Mouse (Mus musculus) midbrain, embryonic 11.5 days (tissue): Measurements from ENCODE around the gene Hsd17b1. TPM values are rescaled to one million over a fixed set of nuclear protein-coding genes. Genes with fewer than 3 reads are reported as not detected.

Experiments used
- ATAC-seq: fragments of 200-750 bp; cut with Nextera tagmentation; 2 replicates; pipeline ENCODE4 v1.8.0; 2017; ENCODE audit warnings: moderate TSS enrichment, moderate library complexity; ENCODE audit not compliant: low FRiP score
- DNase-seq: peaks from one replicate; pipeline ENCODE4 v3.0.0; 2015; ENCODE audit warnings: low spot score; ENCODE audit errors: missing footprints
- H3K27ac ChIP-seq: fragments of 300-500 bp; sonication (generic); 2 replicates; pipeline ENCODE4 v1.5.1; 2014; ENCODE audit warnings: low read depth, low read length
- H3K27me3 ChIP-seq: fragments of 300-500 bp; sonication (generic); 2 replicates; pipeline ENCODE4 v1.6.1; 2014; ENCODE audit warnings: mild to moderate bottlenecking, low read length, moderate library complexity, mixed read lengths; ENCODE audit not compliant: control insufficient read depth, insufficient read depth
- H3K36me3 ChIP-seq: fragments of 300-500 bp; sonication (generic); 2 replicates; pipeline ENCODE4 v1.6.1; 2014; ENCODE audit warnings: mild to moderate bottlenecking, low read length, moderate library complexity, mixed read lengths; ENCODE audit not compliant: control insufficient read depth, insufficient read depth
- H3K4me1 ChIP-seq: fragments of 300-500 bp; sonication (generic); 2 replicates; pipeline ENCODE4 v1.6.1; 2014; ENCODE audit warnings: low read length; ENCODE audit not compliant: control insufficient read depth, insufficient read depth
- H3K4me2 ChIP-seq: fragments of 300-500 bp; sonication (generic); 2 replicates; pipeline ENCODE4 v1.6.1; 2014; ENCODE audit warnings: mild to moderate bottlenecking, moderate library complexity
- H3K4me3 ChIP-seq: fragments of 300-500 bp; sonication (generic); 2 replicates; pipeline ENCODE4 v1.5.1; 2014; ENCODE audit warnings: low read depth, low read length
- H3K9ac ChIP-seq: fragments of 300-500 bp; sonication (generic); 2 replicates; pipeline ENCODE4 v1.6.1; 2014; ENCODE audit warnings: low read length
- H3K9me3 ChIP-seq: fragments of 300-500 bp; sonication (generic); 2 replicates; pipeline ENCODE4 v1.6.1; 2016; ENCODE audit warnings: low read length; ENCODE audit not compliant: control insufficient read depth
- WGBS: fragments of 180-500 bp; shearing (Covaris S2); extraction: QIAGEN DNeasy Blood & Tissue Kit; methylation state at CpG from one replicate; pipeline ENCODE4 v1.1.7; 2014; 5-methylcytosine and 5-hydroxymethylcytosine counted together
- polyA plus RNA-seq: library from polyadenylated mRNA; unstranded; fragments of >200 nt; fragmentation: Nextera tagmentation; extraction: Ambion mirVana; gene quantifications from 2 replicates; pipeline ENCODE4 v1.2.1, GENCODE M21; 2014

The Hsd17b1 gene
- polyA plus RNA-seq, 1 experiment from 2014 or later, result 0.10 TPM

DNA sequence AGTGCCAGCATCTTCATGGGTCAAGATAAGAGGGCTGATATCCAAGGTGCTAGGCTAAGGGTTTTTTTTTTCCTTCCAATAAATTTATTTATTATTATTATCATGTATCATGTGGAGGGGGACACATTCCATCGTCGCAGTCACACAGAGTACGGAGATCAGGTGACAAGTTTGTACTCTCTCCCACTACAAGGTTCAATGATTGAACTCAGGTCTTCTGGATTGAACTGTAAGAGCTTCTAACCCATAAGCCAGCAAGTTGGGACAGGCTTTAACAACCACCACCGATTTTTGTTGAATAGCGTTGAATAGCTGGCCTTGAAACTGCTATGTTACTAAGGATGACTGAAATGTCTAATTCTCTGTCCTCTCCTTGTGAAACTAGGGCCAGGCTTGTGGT lies 2.2 kb downstream of the Hsd17b1 start:
- H3K27me3 ChIP-seq, result peaks cover 50% of the 10 kb centered on the region
- H3K36me3 ChIP-seq, result no peaks in the 10 kb centered on the region
- H3K9ac ChIP-seq, result no peak overlapping the region
- no peak overlapping the region for H3K4me3 ChIP-seq
- H3K4me1 ChIP-seq, result peaks cover 8% of the 10 kb centered on the region
- no peak overlapping the region for H3K27ac ChIP-seq
- 58% methylated on average over 5 of the region's 5 CpGs for WGBS
- no peak for DNase-seq
- H3K4me2 ChIP-seq, result no peak overlapping the region
- ATAC-seq, result no peak
- H3K9me3 ChIP-seq, result no peaks in the 10 kb centered on the region

DNA sequence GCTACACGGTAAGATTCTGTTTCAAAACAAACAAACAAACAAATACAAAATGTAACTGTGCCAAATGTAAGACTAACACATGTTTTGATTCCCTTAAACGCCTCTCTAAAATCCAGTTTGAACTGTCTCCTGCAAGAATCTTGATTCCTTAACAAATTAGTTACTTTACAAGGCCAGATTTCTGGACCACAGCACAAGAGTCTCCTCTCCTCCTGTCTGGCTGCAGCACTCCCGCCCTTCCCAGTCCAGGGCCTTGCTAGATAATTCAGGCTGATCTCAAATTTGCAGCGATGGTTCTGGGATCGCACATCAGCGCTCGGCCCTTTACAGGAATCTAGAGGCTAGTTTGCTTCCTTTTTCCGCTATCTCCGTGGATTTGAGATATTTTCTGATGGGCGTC lies 3.4 kb downstream of the Hsd17b1 start:
- Histone ChIP-seq H3K27me3 (peaks cover 47% of the 10 kb centered on the region), H3K36me3 (no peaks in the 10 kb centered on the region), H3K4me1 (peaks cover 14% of the 10 kb centered on the region), H3K9ac (peak overlapping the region; percentile 91), H3K27ac (peak overlapping the region; percentile 33; the same call in 1 of the 2 replicates), H3K4me3 (peak overlapping the region; percentile 86), H3K9me3 (no peaks in the 10 kb centered on the region), H3K4me2 (peak overlapping the region; percentile 97)
- DNase-seq (no peak), ATAC-seq (no peak)
- WGBS, result 5% methylated on average over 10 of the region's 10 CpGs

DNA sequence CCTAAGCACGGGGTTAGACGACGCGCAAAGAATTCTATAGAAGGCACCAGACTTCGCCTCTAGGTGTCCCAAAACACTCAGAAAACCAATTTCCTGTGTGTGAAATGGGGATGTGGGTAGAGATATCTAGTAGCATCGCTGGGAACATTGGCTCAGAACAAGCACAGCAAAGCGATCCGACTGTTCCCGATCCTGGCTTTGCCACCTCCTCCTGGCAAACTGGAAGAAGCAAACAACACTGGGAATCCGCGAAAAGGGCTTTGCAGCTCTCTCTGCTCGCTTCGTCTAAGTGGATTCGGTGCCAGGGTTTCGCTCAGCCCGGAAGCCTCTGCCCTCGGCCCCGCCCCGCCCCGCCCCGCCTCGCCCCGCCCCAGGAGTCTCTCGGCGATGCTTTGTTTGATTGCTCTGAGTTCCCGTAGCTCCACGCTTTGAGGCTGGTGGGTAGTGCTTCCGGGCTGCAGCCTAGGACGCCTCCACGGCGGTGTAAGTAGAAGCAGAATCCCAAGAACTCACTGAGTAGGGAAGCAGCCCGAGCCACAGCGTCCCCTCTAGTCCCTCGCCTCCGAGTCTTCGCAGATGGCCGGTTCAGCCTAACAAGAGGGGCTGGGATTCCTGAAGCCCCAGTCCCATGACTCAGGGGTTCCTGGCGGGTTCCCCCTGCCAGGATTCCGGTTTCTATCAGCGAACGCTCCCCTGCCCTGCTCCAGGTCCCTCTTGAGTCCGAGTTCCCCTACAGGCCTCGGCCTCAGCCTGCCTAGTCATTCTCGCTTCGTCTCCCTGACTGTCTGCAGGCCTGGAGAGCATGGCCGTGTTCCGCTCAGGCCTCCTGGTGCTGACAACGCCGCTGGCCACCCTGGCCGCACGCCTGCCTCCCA lies 4.2 kb downstream of the Hsd17b1 start, which contains the start of gene Coasy:
Gene Coasy, plus strand, starts transcription at position 358 of the 875 bp plus-strand sequence.
- peaks cover 41% of the 10 kb centered on the region for H3K27me3 ChIP-seq
- H3K4me1 ChIP-seq, result peaks cover 17% of the 10 kb centered on the region
- ATAC-seq (peak; percentile 86), DNase-seq (peak; percentile 98)
- peak within 1 kb of the TSS; percentile 86 for H3K4me3 ChIP-seq
- H3K9me3 ChIP-seq, result no peaks in the 10 kb centered on the region
- peak within 1 kb of the TSS; percentile 97 for H3K4me2 ChIP-seq
- peak within 1 kb of the TSS; percentile 56 for H3K27ac ChIP-seq
- H3K36me3 ChIP-seq, result no peaks in the 10 kb centered on the region
- H3K9ac ChIP-seq, result peak within 1 kb of the TSS; percentile 91
- WGBS, result under 1% methylated on average over 51 of the region's 51 CpGs

DNA sequence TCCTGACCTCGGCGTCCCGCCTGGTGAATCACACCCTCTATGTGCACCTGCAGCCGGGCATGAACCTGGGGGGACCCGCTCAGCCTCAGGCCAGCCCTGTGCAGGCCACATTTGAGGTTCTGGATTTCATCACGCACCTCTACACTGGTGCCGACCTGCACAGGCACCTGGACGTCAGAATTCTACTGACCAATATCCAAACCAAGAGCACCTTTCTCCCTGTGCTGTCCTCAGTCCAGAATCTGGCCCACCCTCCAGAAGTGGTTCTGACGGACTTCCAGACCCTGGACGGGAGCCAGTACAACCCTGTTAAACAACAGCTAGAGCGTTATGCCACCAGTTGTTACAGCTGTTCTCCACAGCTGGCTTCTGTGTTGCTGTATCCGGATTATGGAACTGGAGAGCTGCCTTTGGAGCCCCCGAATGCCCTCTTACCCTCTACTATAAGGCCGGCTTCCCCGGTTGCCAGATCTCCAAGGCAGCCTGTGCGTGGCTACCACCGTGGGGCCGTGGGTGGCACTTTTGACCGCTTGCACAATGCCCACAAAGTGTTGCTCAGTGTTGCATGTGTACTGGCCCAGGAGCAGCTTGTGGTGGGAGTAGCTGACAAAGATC lies 5.0 kb downstream of the Hsd17b1 start:
- Histone ChIP-seq H3K4me1 (peaks cover 24% of the 10 kb centered on the region), H3K27me3 (peaks cover 34% of the 10 kb centered on the region), H3K27ac (peak overlapping the region; percentile 56), H3K4me2 (peak overlapping the region; percentile 97), H3K9ac (peak overlapping the region; percentile 91), H3K9me3 (no peaks in the 10 kb centered on the region), H3K36me3 (no peaks in the 10 kb centered on the region), H3K4me3 (peak overlapping the region; percentile 86)
- DNase-seq (peak; percentile 83), ATAC-seq (peak; percentile 47; the same call in 1 of the 2 replicates)
- WGBS, result 38% methylated on average over 19 of the region's 19 CpGs

- no peak overlapping the region for H3K27ac ChIP-seq
- H3K36me3 ChIP-seq, result no peaks in the 10 kb centered on the region; the same call in 1 of the 2 replicates
- H3K9me3 ChIP-seq, result no peaks in the 10 kb centered on the region
- DNase-seq (peak; percentile 41), ATAC-seq (no peak)
- peaks cover 23% of the 10 kb centered on the region for H3K27me3 ChIP-seq
- no peak overlapping the region for H3K9ac ChIP-seq
- no peak overlapping the region for H3K4me2 ChIP-seq
- H3K4me3 ChIP-seq, result no peak overlapping the region
- 84% methylated on average over 14 of the region's 14 CpGs for WGBS
- H3K4me1 ChIP-seq, result peaks cover 25% of the 10 kb centered on the region
Measured at GRCm38 (mm10) chr11:101084246-101084645, 6.0 kb downstream of the Hsd17b1 start.

GRCm38 (mm10) chr11:101084811-101085210 lies 6.6 kb downstream of the Hsd17b1 start:
- ATAC-seq, result no peak
- H3K9ac ChIP-seq, result no peak overlapping the region
- H3K9me3 ChIP-seq, result no peaks in the 10 kb centered on the region
- H3K4me2 ChIP-seq, result no peak overlapping the region
- no peak overlapping the region for H3K27ac ChIP-seq
- H3K36me3 ChIP-seq, result peaks cover 5% of the 10 kb centered on the region
- H3K4me3 ChIP-seq, result no peak overlapping the region
- no peak for DNase-seq
- H3K27me3 ChIP-seq, result peaks cover 17% of the 10 kb centered on the region
- peaks cover 25% of the 10 kb centered on the region for H3K4me1 ChIP-seq
- 91% methylated on average over 12 of the region's 12 CpGs for WGBS

DNA sequence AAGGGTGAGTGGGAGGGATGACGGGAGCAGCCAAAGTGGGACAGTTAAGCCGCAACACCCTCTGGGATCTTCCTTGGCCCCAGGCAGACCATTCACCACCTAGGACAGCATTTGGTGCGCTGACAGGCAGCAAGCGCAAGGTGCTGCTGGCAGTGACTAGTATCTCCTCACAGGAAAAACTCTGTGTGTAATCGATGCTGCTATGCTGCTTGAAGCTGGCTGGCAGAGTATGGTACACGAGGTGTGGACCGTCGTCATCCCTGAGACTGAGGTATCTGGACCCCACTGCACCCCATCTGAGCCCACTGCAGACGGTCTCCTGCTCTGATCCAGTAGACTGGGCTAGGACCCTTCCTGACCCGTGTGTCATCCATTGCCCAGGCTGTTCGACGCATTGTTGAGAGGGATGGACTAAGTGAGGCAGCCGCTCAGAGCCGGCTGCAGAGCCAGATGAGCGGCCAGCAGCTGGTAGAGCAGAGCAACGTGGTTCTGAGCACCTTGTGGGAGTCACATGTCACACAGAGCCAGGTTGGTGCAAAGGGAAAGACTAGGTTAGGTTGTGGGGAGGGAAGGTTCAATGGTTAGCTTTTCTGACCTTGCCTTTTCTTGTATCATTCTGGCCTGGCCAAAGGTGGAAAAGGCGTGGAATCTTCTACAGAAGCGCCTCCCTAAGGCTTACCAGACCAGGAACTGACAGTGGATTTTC lies 7.6 kb downstream of the Hsd17b1 start:
- H3K27ac ChIP-seq, result no peak overlapping the region
- no peaks in the 10 kb centered on the region for H3K9me3 ChIP-seq
- H3K4me2 ChIP-seq, result no peak overlapping the region
- H3K9ac ChIP-seq, result no peak overlapping the region
- no peak overlapping the region for H3K4me3 ChIP-seq
- DNase-seq (peak; percentile 28), ATAC-seq (no peak)
- WGBS, result 90% methylated on average over 18 of the region's 18 CpGs
- peaks cover 5% of the 10 kb centered on the region for H3K36me3 ChIP-seq
- peaks cover 8% of the 10 kb centered on the region for H3K27me3 ChIP-seq
- H3K4me1 ChIP-seq, result peaks cover 25% of the 10 kb centered on the region

- Histone ChIP-seq H3K4me3 (peak overlapping the region; percentile 80), H3K27me3 (peaks cover 3% of the 10 kb centered on the region; the same call in 1 of the 2 replicates), H3K4me2 (peak overlapping the region; percentile 95), H3K36me3 (peaks cover 9% of the 10 kb centered on the region), H3K27ac (peak overlapping the region; percentile 77; the same call in 1 of the 2 replicates), H3K4me1 (peaks cover 25% of the 10 kb centered on the region), H3K9me3 (no peaks in the 10 kb centered on the region), H3K9ac (peak overlapping the region; percentile 81)
- no peak for DNase-seq
- no peak for ATAC-seq
- WGBS, result 87% methylated on average over 6 of the region's 6 CpGs
Measured at GRCm38 (mm10) chr11:101086323-101086674, 8.1 kb downstream of the Hsd17b1 start.
